Mouse (Mus musculus): Measurements from ENCODE around the gene Cdh1. TPM values are rescaled to one million over a fixed set of nuclear protein-coding genes. Genes with fewer than 3 reads are reported as not detected.

Cdh1 gene
- total and polyA plus RNA-seq, 3 experiments = not detected

GRCm38 (mm10) chr8:106609076-106609903 is 6.1 kb downstream of the Cdh1 start:
- Histone ChIP-seq H3K79me2 (ENCODE audit: control insufficient read depth, insufficient read depth, low read length, poor library complexity) (no peaks in the 10 kb centered on the region), H3K4me3 (ENCODE audit: control insufficient read depth in 1 of 2, insufficient read depth in 1 of 2, low read depth in 2 of 2, low read length in 2 of 2) (no peak overlapping the region), H3K9ac (ENCODE audit: control insufficient read depth, low read depth, low read length, poor library complexity, severe bottlenecking) (no peak overlapping the region), H3K4me1 (ENCODE audit: control insufficient read depth in 1 of 2, insufficient read depth in 2 of 2, low read length in 2 of 2) (no peaks in the 10 kb centered on the region), H3K36me3 (ENCODE audit: control insufficient read depth in 1 of 2, insufficient read depth in 2 of 2, low read length in 2 of 2) (no peaks in the 10 kb centered on the region), H3K9me3 (replicated peaks; ENCODE audit: insufficient read depth, low read length) (no peaks in the 10 kb centered on the region), H3K27me3 (ENCODE audit: control insufficient read depth in 1 of 2, insufficient read depth in 2 of 2, low read length in 2 of 2) (peaks cover 4 to 8% of the 10 kb centered on the region in 2 experiments), H3K27ac (ENCODE audit: control insufficient read depth, low read depth, low read length) (no peak overlapping the region)
- TF ChIP-seq GATA1 (IDR thresholded peaks at IDR 0.05; ENCODE audit: low read depth, low read length) = no peak
- TF ChIP-seq JUND (IDR thresholded peaks at IDR 0.05; ENCODE audit: low read depth, low read length) = no peak
- TF ChIP-seq MAZ (IDR thresholded peaks at IDR 0.05; ENCODE audit: low read depth, low read length) = no peak
- no peak for TF ChIP-seq GABPA (IDR thresholded peaks at IDR 0.05; ENCODE audit: low read depth, low read length)
- DNase-seq (ENCODE audit: low read depth, low spot score) = no peak

GRCm38 (mm10) chr8:106610958-106611640 is 7.9 kb downstream of the Cdh1 start:
- no peak for DNase-seq (ENCODE audit: low read depth, low spot score)
- peaks cover 3 to 12% of the 10 kb centered on the region in 2 experiments; a peak in 3 of 4 replicates for H3K27me3 ChIP-seq (ENCODE audit: control insufficient read depth in 1 of 2, insufficient read depth in 2 of 2, low read length in 2 of 2)
- H3K27ac ChIP-seq (ENCODE audit: control insufficient read depth, low read depth, low read length) = no peak overlapping the region
- no peaks in the 10 kb centered on the region for H3K79me2 ChIP-seq (ENCODE audit: control insufficient read depth, insufficient read depth, low read length, poor library complexity)
- no peaks in the 10 kb centered on the region for H3K9me3 ChIP-seq (replicated peaks; ENCODE audit: insufficient read depth, low read length)
- H3K4me1 ChIP-seq (ENCODE audit: control insufficient read depth in 1 of 2, insufficient read depth in 2 of 2, low read length in 2 of 2) = no peaks in the 10 kb centered on the region
- TF ChIP-seq UBTF (IDR thresholded peaks at IDR 0.05; ENCODE audit: borderline replicate concordance, insufficient read depth, low read depth, low read length) (no peak), NRF1 (IDR thresholded peaks at IDR 0.05; ENCODE audit: insufficient read depth, low read depth, low read length, poor library complexity, severe bottlenecking) (no peak), ELF1 (IDR thresholded peaks at IDR 0.05; ENCODE audit: low read depth, low read length) (no peak), BHLHE40 (IDR thresholded peaks at IDR 0.05; ENCODE audit: borderline replicate concordance, low read depth, low read length) (no peak), ZNF384 (IDR thresholded peaks at IDR 0.05; ENCODE audit: low read depth, low read length) (no peak), SIN3A (IDR thresholded peaks at IDR 0.05; ENCODE audit: low read length) (no peak), MYB (IDR thresholded peaks at IDR 0.05; ENCODE audit: low read depth, low read length) (no peak), MXI1 (IDR thresholded peaks at IDR 0.05; ENCODE audit: low read depth, low read length) (no peak)
- no peaks in the 10 kb centered on the region for H3K36me3 ChIP-seq (ENCODE audit: control insufficient read depth in 1 of 2, insufficient read depth in 2 of 2, low read length in 2 of 2)
- H3K9ac ChIP-seq (ENCODE audit: control insufficient read depth, low read depth, low read length, poor library complexity, severe bottlenecking) = no peak overlapping the region
- no peak overlapping the region for H3K4me3 ChIP-seq (ENCODE audit: control insufficient read depth in 1 of 2, insufficient read depth in 1 of 2, low read depth in 2 of 2, low read length in 2 of 2)

Data from MEL (cell line).